Mouse (Mus musculus) lung, postnatal 36 days (tissue): ENCODE measurements around the gene Irak3.

Experiments
- DNase-seq: peaks from one replicate; pipeline ENCODE4 v3.0.0; 2022; ENCODE audit warnings: mixed read lengths

The Irak3 gene

DNA sequence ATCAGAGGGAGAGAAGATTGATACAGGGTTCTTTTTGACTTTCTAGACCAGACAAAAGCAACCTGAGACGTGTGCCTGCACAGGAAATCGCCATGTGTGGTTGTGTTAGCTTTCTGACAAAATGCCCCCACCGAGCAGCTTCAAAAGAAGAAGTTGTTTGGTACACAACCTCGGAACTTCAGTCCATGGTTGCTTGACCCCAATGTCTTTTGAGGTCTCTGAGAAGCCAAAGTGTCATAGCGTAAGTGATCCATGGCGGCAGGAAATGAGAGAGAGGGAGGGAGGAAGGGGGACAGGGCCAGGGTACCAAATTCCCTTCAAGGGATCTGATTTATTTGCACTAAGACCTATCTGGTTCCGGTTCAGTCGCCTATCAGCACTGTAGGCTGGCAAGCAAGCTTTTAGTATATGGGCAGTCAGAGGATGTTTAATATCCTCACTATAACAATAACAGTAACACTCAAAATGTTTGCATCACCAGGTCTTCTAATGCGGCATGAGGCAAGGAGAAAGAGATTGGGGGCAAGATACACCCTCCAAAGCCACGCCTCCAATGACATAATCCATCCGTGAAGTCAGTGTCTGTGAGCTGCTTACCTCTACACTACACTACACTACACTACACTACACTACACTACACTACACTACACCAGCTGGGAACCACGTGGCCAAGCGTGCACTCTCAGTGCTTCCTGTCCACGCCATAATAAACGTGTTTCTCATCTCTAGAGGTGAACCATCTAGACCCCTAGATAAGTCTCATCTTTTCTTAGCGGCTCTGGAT lies 729 bp upstream of the Irak3 start:
- DNase-seq, result no peak

DNA sequence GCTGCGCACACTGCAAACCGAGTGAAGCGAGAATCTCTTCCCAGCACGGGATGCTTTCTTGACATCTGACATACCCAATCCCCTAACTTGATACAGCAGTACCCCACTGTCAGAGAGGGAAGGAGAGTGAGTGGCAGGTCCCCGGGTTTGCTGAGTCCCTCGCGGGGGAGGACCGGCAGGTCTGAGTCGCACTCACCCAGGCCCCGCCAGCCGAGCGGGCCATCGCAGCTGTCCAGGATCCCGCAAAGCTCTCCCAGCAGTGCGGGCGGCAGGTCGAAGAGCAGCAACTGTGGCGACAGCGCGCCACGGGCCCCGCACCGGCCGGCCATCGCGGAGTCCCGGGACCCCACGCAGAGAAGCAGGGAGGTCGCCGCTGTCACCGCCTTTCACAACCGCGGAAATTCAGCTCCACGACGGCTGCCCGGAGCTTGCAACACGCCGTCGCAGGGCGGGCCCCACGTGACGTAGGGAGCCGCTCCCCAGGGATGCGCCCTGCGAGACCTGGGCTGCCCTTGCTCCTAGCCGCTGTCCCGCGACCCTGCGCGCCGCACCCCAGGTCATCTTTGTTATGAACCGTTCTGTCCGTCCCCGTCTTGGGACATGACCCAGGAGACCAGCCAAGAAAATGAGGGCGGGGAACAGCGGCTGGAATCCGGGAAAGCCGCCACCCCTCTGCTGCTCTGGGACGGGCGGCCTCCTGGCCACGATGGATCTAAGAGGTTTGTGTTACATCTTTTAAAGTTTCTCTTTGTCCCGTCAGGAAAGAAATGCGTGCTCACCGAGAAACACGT lies 604 bp downstream of the Irak3 start, which contains the start of gene Tmbim4:
Tmbim4 (plus strand) TSS at position 460 of the 791 bp plus-strand sequence.
- DNase-seq, result peak; percentile 83

DNA sequence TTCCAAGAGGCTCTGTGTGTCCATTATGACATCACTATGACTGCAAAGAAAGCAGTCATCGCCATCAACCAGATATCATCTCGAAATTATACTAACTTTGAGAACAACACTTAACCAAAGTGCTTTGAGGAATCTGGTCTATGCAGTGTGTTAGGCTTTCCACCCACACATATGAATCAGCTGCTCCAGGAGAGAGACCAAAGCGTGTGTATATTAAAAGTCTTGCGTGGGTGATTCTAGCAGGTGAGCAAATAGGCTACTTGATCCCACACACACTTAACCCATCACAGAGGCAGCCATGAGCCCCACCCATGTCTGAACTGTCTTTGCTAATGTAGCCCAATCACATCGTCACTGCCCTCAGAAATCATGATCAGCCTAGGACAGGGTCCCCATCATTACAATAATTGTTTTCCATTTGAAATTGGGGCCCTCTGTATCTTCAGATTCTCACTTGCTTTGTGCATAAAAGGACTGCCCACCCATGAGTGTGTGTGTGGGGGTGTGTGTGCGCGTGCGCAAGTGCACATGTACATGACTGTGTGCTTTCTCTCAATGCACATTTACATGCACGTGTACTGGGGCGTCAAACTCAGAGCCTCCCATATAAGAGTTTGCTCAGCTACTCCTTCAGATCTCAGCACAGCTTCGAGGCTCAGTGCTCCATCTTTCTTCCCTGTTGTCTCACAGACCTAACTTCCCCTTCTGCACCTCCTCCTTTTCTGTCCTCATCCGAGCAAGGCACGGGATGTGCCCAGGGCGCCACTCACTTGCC lies 4.7 kb downstream of the Irak3 start:
- DNase-seq, result no peak

DNA sequence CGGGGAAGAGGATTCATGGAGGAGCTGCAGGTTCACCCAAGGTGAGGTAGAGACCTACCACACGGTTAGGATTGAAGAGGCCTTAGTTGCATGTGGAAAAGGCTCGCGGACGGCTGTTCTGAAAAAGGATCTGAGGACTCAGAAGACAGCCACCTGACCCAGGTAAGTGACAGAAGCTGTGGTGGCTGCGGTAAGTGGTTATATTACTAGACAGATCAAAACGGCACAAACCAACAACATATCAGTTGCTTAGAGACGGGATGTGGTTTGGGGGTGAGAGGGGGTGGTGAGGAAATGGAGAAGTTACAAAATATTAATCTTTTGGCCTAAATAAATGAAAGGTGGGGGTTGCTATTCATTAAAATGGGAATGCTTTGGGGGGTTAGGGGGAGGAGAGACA lies 8.7 kb downstream of the Irak3 start:
- peak; percentile 44 for DNase-seq

DNA sequence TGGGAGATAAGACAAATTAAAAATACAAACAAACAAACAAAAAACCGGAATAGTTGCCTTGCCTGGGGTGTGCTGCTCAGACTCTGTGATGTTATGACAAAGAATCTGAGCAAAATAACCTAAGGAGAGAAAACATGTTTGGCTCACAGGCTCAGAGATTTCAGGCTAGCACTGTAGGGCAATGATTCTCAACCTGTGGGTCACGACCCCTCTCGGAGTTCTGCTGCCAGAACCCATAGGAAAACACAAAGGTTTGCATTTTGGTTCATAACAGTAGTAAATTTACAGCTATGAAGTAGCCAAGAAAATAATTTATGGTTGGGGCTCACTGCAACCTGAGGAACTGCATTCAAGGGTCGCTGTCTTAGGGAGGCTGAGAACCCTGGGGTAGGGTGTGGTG lies 9.7 kb downstream of the Irak3 start:
- no peak for DNase-seq

- no peak for DNase-seq
Observed at GRCm38 (mm10) chr10:120191165-120191564, 10.8 kb downstream of the Irak3 start.

DNA sequence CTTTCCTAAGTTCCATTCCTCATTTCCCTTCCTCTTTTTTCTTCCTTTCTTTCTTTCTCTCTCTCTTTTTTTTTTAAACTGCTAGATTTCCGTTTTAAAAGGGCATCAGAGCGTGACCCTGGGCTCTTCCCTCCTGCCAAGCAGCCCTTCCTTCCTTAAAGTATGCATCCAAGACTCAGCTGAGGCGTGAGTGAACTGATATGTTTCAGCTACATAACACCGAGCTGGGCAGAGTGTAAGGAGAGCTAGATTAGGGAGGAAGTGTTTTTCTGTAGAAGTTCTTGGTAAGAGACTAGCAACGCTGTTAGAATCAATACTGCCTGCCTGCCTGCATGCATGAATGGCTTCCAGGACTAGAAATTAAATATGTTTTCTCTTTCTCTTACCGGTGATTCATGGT lies 12.1 kb downstream of the Irak3 start:
- DNase-seq, result no peak

GRCm38 (mm10) chr10:120189276-120189675 lies 12.7 kb downstream of the Irak3 start:
- DNase-seq, result no peak

DNA sequence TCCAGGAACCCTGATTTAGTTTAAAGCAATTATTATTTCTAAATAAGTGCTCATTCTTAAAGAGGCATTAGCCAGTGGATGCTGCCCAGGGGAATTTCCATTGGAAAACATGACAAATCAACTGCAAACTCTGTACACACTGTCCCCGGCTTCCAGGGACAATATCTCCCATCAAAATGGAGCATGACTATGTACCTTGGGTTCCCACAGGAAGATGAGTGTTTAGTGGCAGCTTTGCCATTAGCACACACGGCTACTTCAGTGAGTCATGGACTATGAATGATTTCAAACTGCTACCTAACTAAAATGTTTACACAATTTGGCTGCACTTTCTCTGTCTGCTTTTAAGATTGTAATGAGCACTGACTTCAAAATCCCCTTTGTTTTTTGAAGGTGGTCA lies 13.4 kb downstream of the Irak3 start:
- no peak for DNase-seq

GRCm38 (mm10) chr10:120183342-120183741 lies 18.6 kb downstream of the Irak3 start:
- DNase-seq, result no peak

DNA sequence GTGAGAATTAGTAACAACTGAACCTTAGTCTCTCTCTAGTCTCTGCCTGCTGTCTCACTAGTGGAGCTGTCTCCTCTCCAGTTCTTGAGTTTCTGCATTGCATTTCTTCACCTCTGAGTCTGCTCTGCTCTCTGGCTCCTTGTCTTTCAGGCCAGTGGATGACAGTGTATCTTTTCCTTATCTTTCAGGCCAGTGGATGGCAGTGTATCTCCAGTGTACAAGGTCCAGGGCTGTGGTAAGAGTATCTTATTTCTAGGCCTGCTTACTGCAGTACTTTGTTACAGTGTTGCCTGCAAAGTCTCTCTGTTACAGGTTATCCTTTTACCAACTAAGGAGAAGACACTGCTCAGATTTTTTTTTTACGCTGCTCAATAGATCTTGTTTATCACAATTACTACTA lies 19.0 kb downstream of the Irak3 start:
- DNase-seq, result peak; percentile 48

GRCm38 (mm10) chr10:120174192-120174705 lies 27.7 kb downstream of the Irak3 start:
- no peak for DNase-seq

DNA sequence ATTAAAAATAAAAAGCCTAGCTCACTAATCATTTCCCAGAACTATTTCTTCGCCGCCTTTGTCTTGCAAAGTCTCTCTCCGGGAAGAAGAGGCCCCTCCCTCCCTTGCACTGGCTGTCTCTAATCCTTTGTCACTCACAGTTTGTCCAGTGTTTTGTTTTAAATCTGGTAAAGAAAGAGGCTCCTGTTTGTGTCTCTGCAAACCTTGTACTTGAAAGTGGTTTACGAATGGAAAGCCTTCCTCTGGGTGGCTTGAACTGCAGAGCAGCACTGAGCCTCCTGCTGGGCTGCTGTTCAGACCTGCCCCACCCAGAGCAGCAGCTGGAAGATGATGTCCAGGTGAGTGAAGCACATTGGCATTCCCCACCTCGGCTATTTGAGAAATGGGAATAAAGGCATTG lies 30.6 kb downstream of the Irak3 start:
- DNase-seq, result no peak

DNA sequence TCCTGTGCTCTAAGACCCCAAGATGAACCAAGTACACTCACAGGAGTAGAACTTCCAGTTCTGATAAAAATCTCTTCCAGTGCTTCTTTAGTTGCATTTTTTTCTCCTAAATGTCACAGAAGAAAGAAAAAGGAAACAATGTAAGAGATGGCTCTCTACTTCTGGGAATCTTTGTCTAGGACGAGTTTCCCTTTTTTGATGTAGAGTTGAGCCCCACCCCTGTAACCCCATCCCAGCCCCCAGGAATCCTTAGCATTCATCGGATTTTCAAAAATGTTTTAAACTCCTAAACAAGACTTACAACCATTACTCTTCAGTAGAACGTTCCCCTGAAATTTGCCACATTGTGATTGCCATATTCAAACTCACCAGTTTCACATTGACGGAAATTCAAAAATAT lies 31.7 kb downstream of the Irak3 start:
- DNase-seq, result no peak

DNA sequence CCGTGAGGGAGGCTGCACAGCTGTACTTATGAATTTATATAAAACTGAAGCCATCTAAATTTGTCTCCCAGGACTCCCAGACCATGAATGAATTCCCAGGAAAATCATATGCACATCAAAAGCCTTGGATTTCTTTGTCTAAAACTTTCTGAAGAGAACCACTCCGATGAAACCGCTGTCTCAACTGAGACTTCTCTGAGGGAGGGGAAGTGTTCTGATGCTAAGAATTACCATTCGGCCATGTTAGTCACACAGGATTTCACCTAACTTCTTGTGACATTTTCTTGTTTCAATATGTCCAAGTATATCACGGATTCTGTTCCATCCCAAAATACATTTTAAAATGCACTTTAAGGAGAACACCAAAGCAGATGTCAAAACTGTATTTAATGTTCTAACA lies 32.1 kb downstream of the Irak3 start:
- no peak for DNase-seq

- DNase-seq, result no peak
Observed at GRCm38 (mm10) chr10:120169064-120169463, 32.9 kb downstream of the Irak3 start.

GRCm38 (mm10) chr10:120168070-120168469 lies 33.9 kb downstream of the Irak3 start:
- DNase-seq, result no peak

DNA sequence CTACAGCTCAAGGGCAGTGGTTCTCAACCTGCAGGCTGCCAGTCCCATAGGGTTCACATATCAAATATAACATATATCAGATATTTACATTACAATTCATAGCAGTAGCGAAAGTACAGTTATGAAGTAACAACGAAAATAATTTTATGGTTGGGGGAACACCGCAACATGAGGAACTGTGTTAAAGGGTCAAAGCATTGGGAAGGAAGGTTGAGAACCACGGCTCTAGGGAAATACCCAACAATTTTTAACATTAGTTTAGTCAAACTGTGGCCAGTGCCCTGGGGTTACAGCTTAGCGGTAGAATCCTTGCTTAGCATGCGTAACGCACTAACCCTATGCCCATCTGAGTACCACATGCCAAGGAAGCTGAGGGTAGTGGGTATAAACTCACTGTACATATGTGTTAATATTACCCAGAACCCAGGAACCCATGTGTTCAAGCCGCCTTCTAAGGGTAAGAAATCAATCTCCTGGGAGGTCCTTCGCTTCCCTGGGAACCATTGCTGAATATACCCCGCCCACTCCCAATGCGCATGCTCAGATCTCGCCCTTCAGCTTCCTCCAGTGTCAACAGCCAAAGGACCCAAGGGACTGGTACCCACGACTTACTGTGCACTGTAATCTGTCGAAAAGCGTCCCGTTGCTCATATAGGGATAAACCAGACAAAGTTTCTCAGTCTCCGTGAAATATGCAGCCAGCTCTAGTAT lies 36.0 kb downstream of the Irak3 start:
- DNase-seq, result no peak

DNA sequence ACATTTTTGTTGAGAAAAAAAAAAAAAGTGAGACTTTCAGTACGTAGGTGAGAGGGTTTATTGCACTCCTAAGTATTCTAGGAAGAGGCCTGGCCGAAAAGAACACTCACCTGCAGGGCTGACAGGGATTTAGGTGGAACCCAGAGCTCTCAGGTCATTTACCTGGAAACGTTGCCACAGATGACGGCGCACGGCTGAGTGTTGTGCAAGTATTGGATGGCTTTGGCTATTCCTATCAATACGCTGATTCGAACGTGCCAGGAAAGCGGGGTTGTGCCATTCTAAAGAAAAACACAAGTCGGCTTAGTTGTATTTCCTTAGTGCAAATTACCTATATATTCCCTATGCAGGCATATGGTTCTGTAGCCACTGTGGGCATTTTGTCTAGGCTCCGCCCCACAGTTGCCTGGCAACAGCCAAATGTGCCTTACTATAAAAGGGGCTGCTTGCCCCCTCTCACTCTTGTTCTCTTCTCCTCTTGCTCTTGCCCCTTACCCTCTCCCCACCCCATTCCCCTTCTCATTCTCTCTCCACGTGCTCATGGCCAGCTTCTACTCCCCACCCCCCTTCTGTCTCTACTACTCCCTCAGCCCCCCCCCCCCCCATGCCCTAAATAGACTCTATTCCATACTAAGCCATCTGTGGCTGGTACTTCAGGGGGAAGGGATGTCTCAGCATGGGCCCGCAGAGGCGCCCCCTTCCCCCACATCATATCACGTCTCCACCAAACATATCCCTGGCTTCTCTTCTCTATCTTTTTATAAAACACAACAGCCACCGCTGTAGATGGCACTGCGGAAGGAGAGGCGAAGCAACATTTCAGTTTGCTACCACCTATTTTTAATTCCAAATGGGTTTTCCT lies 36.8 kb downstream of the Irak3 start:
- no peak for DNase-seq

- peak; percentile 27 for DNase-seq
Observed at GRCm38 (mm10) chr10:120163490-120163889, 38.4 kb downstream of the Irak3 start.

DNA sequence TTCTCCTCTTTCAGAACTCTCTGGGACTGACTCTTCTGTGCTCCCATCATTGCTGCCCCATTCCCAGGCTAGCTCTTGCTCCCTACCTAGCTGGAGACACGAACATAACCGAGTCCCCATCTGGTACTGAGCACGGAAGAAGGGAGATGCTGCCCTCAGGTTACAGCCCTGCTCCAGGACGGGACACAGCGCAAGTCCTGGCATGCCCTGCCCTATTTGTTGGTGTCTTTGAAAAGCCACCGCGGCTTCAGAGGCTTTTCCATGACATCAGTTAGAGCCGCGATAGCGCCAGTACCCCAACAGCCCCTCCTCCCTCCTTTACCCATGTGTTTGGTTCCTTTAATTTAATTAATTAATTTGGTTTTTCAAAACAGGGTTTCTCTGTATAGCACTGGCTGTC lies 39.1 kb downstream of the Irak3 start:
- DNase-seq, result no peak

DNA sequence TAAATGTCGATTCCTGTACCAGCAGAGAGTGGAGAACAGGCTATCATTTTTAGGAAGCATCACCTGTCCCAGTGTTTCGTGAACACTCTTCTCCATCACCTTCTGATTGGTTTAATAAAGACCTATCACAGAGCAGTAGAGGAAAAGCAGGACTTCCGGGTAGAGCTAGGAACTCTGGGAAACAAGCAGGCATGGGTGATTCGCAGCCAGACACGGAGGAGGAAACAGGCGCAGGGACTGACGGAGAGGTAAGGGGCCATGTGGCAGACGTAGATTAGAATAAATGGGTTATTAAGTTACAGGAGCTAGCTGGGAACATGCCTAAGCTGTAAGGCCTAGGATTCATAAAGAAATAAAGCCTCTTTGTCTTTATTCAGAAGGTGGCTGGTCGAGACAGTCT lies 41.4 kb downstream of the Irak3 start:
- DNase-seq, result no peak
